Mouse (Mus musculus) bone marrow, adult 2 months (tissue): ENCODE data around the gene Nat8f1.
"Not testable (repeated sequence)": the region's sequence is repeated elsewhere in the genome, so short reads cannot be mapped to it uniquely, and the experiment has no call there.

ENCODE experiments used
- CTCF ChIP-seq: fragments of 200-500 bp; IDR thresholded peaks from 2 replicates; pipeline ENCODE4 v1.5.1; 2011; ENCODE audit warnings: low read length, control low read depth; ENCODE audit not compliant: control insufficient read depth, insufficient read depth
- POLR2A ChIP-seq: fragments of 200-500 bp; IDR thresholded peaks from 2 replicates; pipeline ENCODE4 v1.6.1; 2011; ENCODE audit warnings: low read depth, mild to moderate bottlenecking, control low read depth, low read length, borderline replicate concordance; ENCODE audit not compliant: control insufficient read depth

DNA sequence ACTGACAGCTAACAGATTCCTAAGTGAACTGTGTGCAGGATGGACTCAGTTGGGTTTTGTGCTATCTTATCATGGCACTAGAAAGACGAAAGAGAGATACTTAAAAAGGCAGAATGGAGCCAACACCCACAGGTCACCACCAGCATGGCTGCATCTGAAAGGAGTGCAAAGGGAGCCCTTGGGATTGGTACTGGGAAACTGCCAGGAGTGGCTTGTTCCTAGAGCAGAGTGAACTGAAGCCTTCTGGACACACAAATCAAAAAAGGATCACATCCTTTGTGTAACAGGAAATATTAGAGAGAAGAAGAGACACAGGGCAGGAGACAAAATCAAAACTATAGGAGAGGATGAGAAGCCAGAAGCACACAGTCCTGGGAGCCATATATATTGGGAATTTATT is 48.5 kb downstream of the Nat8f1 start:
- not testable (repeated sequence) for TF ChIP-seq POLR2A, CTCF
